Mouse (Mus musculus): ENCODE measurements at regions not wholly inside any gene's neighbourhood (a gene's known extent, or its start where the extent isn't known, plus 50 kb on each side); places are given as distances from the start of the nearest gene placed in this dataset.

GRCm38 (mm10) chr5:126954634-126955033, 287.0 kb upstream of the Tmem132c start:
- Histone ChIP-seq H3K4me3 (ENCODE audit: low read depth, low read length) (no peak overlapping the region), H3K27me3 (ENCODE audit: control insufficient read depth, insufficient read depth, low read length) (no peaks in the 10 kb centered on the region), H3K27ac (ENCODE audit: insufficient read depth, low read depth, low read length) (no peak overlapping the region), H3K4me1 (ENCODE audit: control insufficient read depth, insufficient read depth, insufficient read length, low read length) (no peaks in the 10 kb centered on the region), H3K36me3 (ENCODE audit: control insufficient read depth, insufficient read depth, low read length) (no peaks in the 10 kb centered on the region)
- WGBS: 71% methylated on average over 6 of the region's 6 CpGs
- TF ChIP-seq CTCF (IDR thresholded peaks at IDR 0.05; ENCODE audit: extremely low read depth, insufficient read length, insufficient replicate concordance, low read depth, low read length): no peak

DNA sequence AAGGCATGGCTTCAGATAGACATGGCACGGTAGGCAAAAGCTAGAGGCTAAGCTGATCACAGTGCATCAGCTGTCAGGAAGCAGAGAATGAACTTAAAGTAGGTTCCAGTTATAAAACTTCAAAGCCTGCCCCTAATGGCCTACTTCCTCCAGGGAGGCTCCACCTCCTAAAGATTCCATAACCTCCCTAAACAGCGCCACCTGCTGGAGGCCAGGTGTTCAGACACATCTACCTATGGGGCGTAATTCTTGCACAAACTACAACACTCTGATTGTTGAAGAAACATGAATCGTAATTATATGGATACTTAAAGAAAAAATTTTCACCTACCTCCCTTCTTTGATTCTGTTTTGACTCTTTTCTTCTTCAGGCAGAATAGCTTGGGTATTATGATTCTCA, 277.0 kb upstream of the Tmem132c start:
- Histone ChIP-seq H3K27ac (ENCODE audit: insufficient read depth, low read depth, low read length) (no peak overlapping the region), H3K27me3 (ENCODE audit: control insufficient read depth, insufficient read depth, low read length) (no peaks in the 10 kb centered on the region), H3K36me3 (ENCODE audit: control insufficient read depth, insufficient read depth, low read length) (no peaks in the 10 kb centered on the region), H3K4me1 (ENCODE audit: control insufficient read depth, insufficient read depth, insufficient read length, low read length) (no peaks in the 10 kb centered on the region), H3K4me3 (ENCODE audit: low read depth, low read length) (no peak overlapping the region)
- WGBS: 80% methylated on average over 4 of the region's 4 CpGs
- TF ChIP-seq CTCF (IDR thresholded peaks at IDR 0.05; ENCODE audit: extremely low read depth, insufficient read length, insufficient replicate concordance, low read depth, low read length) (no peak), POLR2A (IDR thresholded peaks at IDR 0.05; ENCODE audit: low read depth, low read length) (no peak)

DNA sequence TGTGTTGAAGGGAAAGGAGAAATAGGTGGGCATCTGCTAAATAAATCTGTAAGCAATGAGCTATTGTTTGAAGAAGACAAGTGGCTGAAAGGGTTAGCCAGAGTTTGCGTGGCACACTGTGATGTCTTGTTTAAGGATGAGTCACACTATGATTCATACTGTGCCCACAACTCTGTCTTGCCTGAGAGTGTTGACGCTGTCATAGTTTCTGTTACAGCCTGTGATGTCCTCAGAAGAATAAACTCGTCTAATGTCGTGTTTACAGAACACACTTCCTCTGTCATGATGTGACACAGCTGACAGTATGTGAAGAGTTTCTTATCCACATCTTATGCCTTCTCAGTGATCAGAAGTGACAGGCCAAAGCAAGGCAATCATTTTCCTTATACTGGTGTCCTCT, 274.5 kb upstream of the Tmem132c start:
- no peak overlapping the region for H3K4me3 ChIP-seq (ENCODE audit: low read depth, low read length)
- H3K4me1 ChIP-seq (ENCODE audit: control insufficient read depth, insufficient read depth, insufficient read length, low read length): no peaks in the 10 kb centered on the region
- H3K27me3 ChIP-seq (ENCODE audit: control insufficient read depth, insufficient read depth, low read length): no peaks in the 10 kb centered on the region
- H3K36me3 ChIP-seq (ENCODE audit: control insufficient read depth, insufficient read depth, low read length): no peaks in the 10 kb centered on the region
- WGBS: 75% methylated on average over 4 of the region's 4 CpGs
- TF ChIP-seq CTCF (IDR thresholded peaks at IDR 0.05; ENCODE audit: extremely low read depth, insufficient read length, insufficient replicate concordance, low read depth, low read length): no peak
- TF ChIP-seq POLR2A (IDR thresholded peaks at IDR 0.05; ENCODE audit: low read depth, low read length): no peak
- no peak overlapping the region for H3K27ac ChIP-seq (ENCODE audit: insufficient read depth, low read depth, low read length)

DNA sequence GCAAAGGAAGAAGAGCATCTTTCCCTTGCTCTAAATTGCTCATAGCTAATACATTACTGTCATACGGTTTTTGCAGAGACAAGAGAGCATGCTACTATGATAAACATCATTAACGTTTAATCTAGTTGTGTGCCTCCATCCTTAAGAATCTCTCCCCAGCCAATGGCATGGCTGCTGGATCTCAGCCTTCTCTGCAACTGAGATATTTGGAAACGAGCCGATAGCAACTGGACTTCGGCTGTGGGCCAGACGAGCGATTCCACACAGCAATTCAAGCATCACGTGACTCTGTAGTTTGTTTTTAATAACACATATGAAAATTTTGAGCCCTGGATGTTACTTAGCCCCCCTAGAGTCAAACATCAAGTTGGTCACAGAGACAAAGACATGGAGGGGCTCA, 272.2 kb upstream of the Tmem132c start:
- Histone ChIP-seq H3K4me3 (ENCODE audit: low read depth, low read length) (no peak overlapping the region), H3K27ac (ENCODE audit: insufficient read depth, low read depth, low read length) (no peak overlapping the region), H3K36me3 (ENCODE audit: control insufficient read depth, insufficient read depth, low read length) (no peaks in the 10 kb centered on the region), H3K4me1 (ENCODE audit: control insufficient read depth, insufficient read depth, insufficient read length, low read length) (no peaks in the 10 kb centered on the region), H3K27me3 (ENCODE audit: control insufficient read depth, insufficient read depth, low read length) (no peaks in the 10 kb centered on the region)
- WGBS: 76% methylated on average over 8 of the region's 8 CpGs
- TF ChIP-seq POLR2A (IDR thresholded peaks at IDR 0.05; ENCODE audit: low read depth, low read length) (no peak), CTCF (IDR thresholded peaks at IDR 0.05; ENCODE audit: extremely low read depth, insufficient read length, insufficient replicate concordance, low read depth, low read length) (no peak)

DNA sequence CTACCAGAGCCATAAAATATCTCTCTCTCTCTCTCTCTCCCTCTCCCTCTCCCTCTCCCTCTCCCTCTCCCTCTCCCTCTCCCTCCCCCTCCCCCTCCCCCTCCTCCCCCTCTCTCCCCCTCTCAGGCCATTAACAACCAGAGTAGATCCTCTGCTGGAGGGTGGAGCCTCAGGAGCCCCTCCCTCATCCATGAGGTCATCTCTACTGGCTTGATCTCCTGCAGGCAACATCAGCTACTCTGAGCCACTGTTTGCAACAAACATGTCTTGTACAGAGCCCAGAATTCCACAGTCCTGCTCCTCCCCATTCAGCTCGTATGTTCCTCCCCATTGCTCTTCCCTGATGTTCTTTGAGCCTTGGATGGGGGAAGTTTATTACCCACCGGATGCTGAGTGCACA, 270.3 kb upstream of the Tmem132c start:
- H3K27me3 ChIP-seq (ENCODE audit: control insufficient read depth, insufficient read depth, low read length): no peaks in the 10 kb centered on the region
- H3K27ac ChIP-seq (ENCODE audit: insufficient read depth, low read depth, low read length): no peak overlapping the region
- no peak for TF ChIP-seq CTCF (IDR thresholded peaks at IDR 0.05; ENCODE audit: extremely low read depth, insufficient read length, insufficient replicate concordance, low read depth, low read length)
- 29% methylated on average over 2 of the region's 2 CpGs for WGBS
- no peak overlapping the region for H3K4me3 ChIP-seq (ENCODE audit: low read depth, low read length)
- H3K36me3 ChIP-seq (ENCODE audit: control insufficient read depth, insufficient read depth, low read length): no peaks in the 10 kb centered on the region
- H3K4me1 ChIP-seq (ENCODE audit: control insufficient read depth, insufficient read depth, insufficient read length, low read length): no peaks in the 10 kb centered on the region

- H3K27me3 ChIP-seq (ENCODE audit: control insufficient read depth, insufficient read depth, low read length): no peaks in the 10 kb centered on the region
- WGBS: 76% methylated on average over 1 of the region's 1 CpGs
- TF ChIP-seq CTCF (IDR thresholded peaks at IDR 0.05; ENCODE audit: extremely low read depth, insufficient read length, insufficient replicate concordance, low read depth, low read length): no peak
- TF ChIP-seq POLR2A (IDR thresholded peaks at IDR 0.05; ENCODE audit: low read depth, low read length): no peak
- no peak overlapping the region for H3K27ac ChIP-seq (ENCODE audit: insufficient read depth, low read depth, low read length)
- H3K36me3 ChIP-seq (ENCODE audit: control insufficient read depth, insufficient read depth, low read length): no peaks in the 10 kb centered on the region
- no peak overlapping the region for H3K4me3 ChIP-seq (ENCODE audit: low read depth, low read length)
- H3K4me1 ChIP-seq (ENCODE audit: control insufficient read depth, insufficient read depth, insufficient read length, low read length): no peaks in the 10 kb centered on the region
These were observed 269.6 kb upstream of the Tmem132c start for GRCm38 (mm10) chr5:126971981-126972380.

GRCm38 (mm10) chr5:126973425-126973824, 268.2 kb upstream of the Tmem132c start:
- 53% methylated on average over 3 of the region's 3 CpGs for WGBS
- Histone ChIP-seq H3K27ac (ENCODE audit: insufficient read depth, low read depth, low read length) (no peak overlapping the region), H3K4me1 (ENCODE audit: control insufficient read depth, insufficient read depth, insufficient read length, low read length) (no peaks in the 10 kb centered on the region), H3K27me3 (ENCODE audit: control insufficient read depth, insufficient read depth, low read length) (no peaks in the 10 kb centered on the region), H3K36me3 (ENCODE audit: control insufficient read depth, insufficient read depth, low read length) (no peaks in the 10 kb centered on the region), H3K4me3 (ENCODE audit: low read depth, low read length) (no peak overlapping the region)
- TF ChIP-seq POLR2A (IDR thresholded peaks at IDR 0.05; ENCODE audit: low read depth, low read length) (no peak), CTCF (IDR thresholded peaks at IDR 0.05; ENCODE audit: extremely low read depth, insufficient read length, insufficient replicate concordance, low read depth, low read length) (no peak)

GRCm38 (mm10) chr5:126974565-126974964, 267.0 kb upstream of the Tmem132c start:
- 89% methylated on average over 3 of the region's 3 CpGs for WGBS
- TF ChIP-seq CTCF (IDR thresholded peaks at IDR 0.05; ENCODE audit: extremely low read depth, insufficient read length, insufficient replicate concordance, low read depth, low read length): no peak
- no peak for TF ChIP-seq POLR2A (IDR thresholded peaks at IDR 0.05; ENCODE audit: low read depth, low read length)
- Histone ChIP-seq H3K27ac (ENCODE audit: insufficient read depth, low read depth, low read length) (no peak overlapping the region), H3K36me3 (ENCODE audit: control insufficient read depth, insufficient read depth, low read length) (no peaks in the 10 kb centered on the region), H3K27me3 (ENCODE audit: control insufficient read depth, insufficient read depth, low read length) (no peaks in the 10 kb centered on the region), H3K4me1 (ENCODE audit: control insufficient read depth, insufficient read depth, insufficient read length, low read length) (no peaks in the 10 kb centered on the region), H3K4me3 (ENCODE audit: low read depth, low read length) (no peak overlapping the region)

Measured in small intestine, adult 2 months (tissue).